Mouse (Mus musculus) G1E (cell line): ENCODE data around the gene Zbtb24.

Source experiments
- CTCF ChIP-seq: IDR thresholded peaks from 2 replicates; pipeline ENCODE4 v1.5.1; 2012; ENCODE audit warnings: low read depth, low read length, inconsistent platforms, mixed read lengths
- TAL1 ChIP-seq: conservative IDR thresholded peaks from 2 replicates; pipeline ENCODE4 v1.6.1; 2012; ENCODE audit warnings: low read depth, low read length, inconsistent platforms, mixed read lengths

DNA sequence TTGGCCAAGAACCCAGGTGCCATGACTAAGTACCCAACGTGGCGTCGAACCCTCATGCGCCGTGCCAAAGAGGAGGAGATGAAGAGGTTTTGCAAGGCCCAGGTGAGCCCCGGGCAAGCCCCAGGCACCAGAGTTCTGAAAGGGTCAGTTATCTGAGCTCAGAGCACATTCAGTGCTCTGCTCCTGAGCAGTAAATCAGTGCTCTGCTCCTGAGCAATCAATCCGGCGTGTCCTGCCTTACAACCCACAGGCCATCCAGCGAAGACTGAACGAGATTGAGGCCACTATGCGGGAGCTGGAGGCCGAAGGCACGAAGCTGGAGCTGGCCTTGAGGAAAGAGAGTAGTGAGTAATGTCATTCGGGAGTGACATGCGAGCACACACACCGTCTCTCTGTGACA is 35.6 kb downstream of the Zbtb24 start:
- TF ChIP-seq CTCF (no peak), TAL1 (no peak)
